Mouse (Mus musculus): ENCODE measurements around the gene Igsf10.

DNA sequence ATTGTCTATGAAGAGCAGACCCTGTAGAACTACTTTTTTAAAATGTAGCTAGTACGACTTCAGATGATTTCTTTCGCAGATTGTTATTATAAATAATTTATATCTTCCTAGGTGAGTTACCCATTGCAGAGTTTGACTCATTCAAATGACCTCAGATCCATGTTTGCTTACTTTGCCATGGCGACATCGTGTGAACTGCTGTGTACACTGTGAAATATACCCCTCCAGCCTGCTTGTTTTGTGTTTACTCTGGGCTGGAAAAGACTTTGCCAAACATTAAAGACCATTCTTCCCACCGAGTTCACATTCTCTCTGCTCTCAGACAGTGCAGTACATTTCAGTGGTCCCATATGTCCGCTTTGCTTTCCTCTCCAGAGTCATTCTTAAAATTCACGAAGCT lies 28.1 kb downstream of the Igsf10 start:
- TF ChIP-seq POLR2A (IDR thresholded peaks at IDR 0.05; ENCODE audit: borderline replicate concordance, control insufficient read depth, low read depth, low read length) (no peak), CTCF (IDR thresholded peaks at IDR 0.05; ENCODE audit: control insufficient read depth, insufficient read depth, low read length) (no peak)

Measured in bone marrow, adult 2 months (tissue).